Mouse (Mus musculus): ENCODE data around the gene Ubap1l.

- TF ChIP-seq CTCF (IDR thresholded peaks at IDR 0.05; ENCODE audit: low read depth): no peak
- TF ChIP-seq EP300 (optimal IDR thresholded peaks at IDR 0.05): no peak
These were observed 10.9 kb downstream of the Ubap1l start for GRCm38 (mm10) chr9:65371756-65372155.

Measured in stomach, postnatal 0 days (tissue).